Comparison of ENCODE assay signal across 24 mouse cellular contexts in the genomic region with DNA sequence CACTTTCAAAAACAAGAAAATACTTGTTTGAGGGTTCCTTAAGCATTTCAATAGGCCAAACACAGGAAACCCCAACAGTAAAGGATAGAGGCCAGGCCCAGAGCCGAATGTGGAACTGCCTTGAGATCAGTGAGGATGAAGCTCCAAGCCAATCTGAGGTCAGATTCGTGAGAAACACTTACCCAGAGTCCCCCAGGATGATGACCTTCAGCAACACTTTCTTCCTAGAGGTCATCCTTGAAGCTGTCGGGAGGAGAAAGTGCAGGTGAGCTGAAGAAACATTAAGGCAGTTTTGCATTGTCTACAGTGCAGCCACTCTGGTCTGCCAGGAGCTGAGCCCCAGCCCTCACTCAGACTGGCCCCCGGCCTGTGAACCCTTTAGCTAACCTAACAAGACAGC. TPM values are rescaled to one million over a fixed set of nuclear protein-coding genes. Genes with fewer than 3 reads are reported as not detected.
"Had no signal": no experiment of that assay in that cellular context is flagged by ENCODE, and none has a peak within 500 bp of the region (broad histone marks: within the 10 kb centered on the region; RNA-seq: fewer than 3 reads in every experiment).

No protein-coding gene starts in this region.

- H3K4me1 ChIP-seq: midbrain, embryonic 10.5 days; midbrain, embryonic 13.5 days had no signal

- H3K27ac ChIP-seq: kidney, postnatal 0 days; limb, embryonic 12.5 days; limb, embryonic 15.5 days; liver, embryonic 12.5 days; liver, embryonic 15.5 days; midbrain, embryonic 10.5 days; midbrain, embryonic 13.5 days; neural tube, embryonic 13.5 days; stomach, embryonic 15.5 days had no signal

- H3K27me3 ChIP-seq: limb, embryonic 12.5 days; limb, embryonic 15.5 days; liver, embryonic 12.5 days; liver, embryonic 15.5 days; megakaryocyte, embryonic 14.5 days; midbrain, embryonic 13.5 days; neural tube, embryonic 13.5 days; stomach, embryonic 15.5 days had no signal

- ATAC-seq: liver, embryonic 12.5 days; midbrain, embryonic 13.5 days; midbrain, embryonic 16.5 days had no signal

- H3K4me2 ChIP-seq: limb, embryonic 12.5 days; limb, embryonic 15.5 days; liver, embryonic 12.5 days; liver, embryonic 15.5 days; lung, embryonic 14.5 days; midbrain, embryonic 13.5 days; neural tube, embryonic 13.5 days; stomach, embryonic 15.5 days had no signal

- H3K9me3 ChIP-seq: limb, embryonic 12.5 days; limb, embryonic 15.5 days; liver, embryonic 12.5 days; liver, embryonic 15.5 days; megakaryocyte, embryonic 14.5 days; midbrain, embryonic 10.5 days; midbrain, embryonic 13.5 days; neural tube, embryonic 13.5 days; stomach, embryonic 15.5 days had no signal

- H3K4me3 ChIP-seq: limb, embryonic 12.5 days; limb, embryonic 15.5 days; liver, embryonic 12.5 days; liver, embryonic 15.5 days; megakaryocyte, embryonic 14.5 days; midbrain, embryonic 10.5 days; midbrain, embryonic 13.5 days; myocyte; neural tube, embryonic 13.5 days; stomach, embryonic 15.5 days had no signal

- H3K9ac ChIP-seq: limb, embryonic 12.5 days; limb, embryonic 15.5 days; liver, embryonic 12.5 days; liver, embryonic 15.5 days; lung, embryonic 14.5 days; midbrain, embryonic 13.5 days; neural tube, embryonic 13.5 days; stomach, embryonic 15.5 days had no signal

- DNase-seq: kidney, adult 18-20 months; kidney, postnatal 4 days; left cerebral cortex, postnatal 4 days; lung, embryonic 14.5 days; lung, postnatal 10 days; lung, postnatal 36 days; retina, postnatal 1 day; right cerebral cortex, postnatal 25 days; spleen, adult 18-20 months; thymus, postnatal 25 days had no signal

RNA-seq across cellular contexts. Expression of gene H1fx, which starts 32.0 kb away (rescaled TPM):
- total RNA-seq: monocyte, adult 5-6 weeks; neutrophil, adult 5-6 weeks had no signal
